ENCODE assay signal across 23 mouse cellular contexts in genomic region chr3:153339940-153340339, GRCm38 (mm10).
DNase-seq lines count a peak whose midpoint lies in the region; ATAC-seq lines count a peak whose summit lies in the region.
"Had no signal": no experiment of that assay in that cellular context is flagged by ENCODE, and none has a peak within 500 bp of the region (broad histone marks: within the 10 kb centered on the region; RNA-seq: fewer than 3 reads in every experiment).

No protein-coding gene starts in this region.

- H3K27ac ChIP-seq in heart, embryonic 10.5 days, result no peak overlapping the region
- H3K27ac ChIP-seq: embryonic facial prominence, embryonic 10.5 days; embryonic facial prominence, embryonic 12.5 days; forebrain, embryonic 12.5 days had no signal

- H3K27me3 ChIP-seq in heart, embryonic 10.5 days (ENCODE audit: insufficient read depth, poor library complexity, severe bottlenecking), result no peaks in the 10 kb centered on the region
- H3K27me3 ChIP-seq: CH12.LX; embryonic facial prominence, embryonic 12.5 days; forebrain, embryonic 12.5 days had no signal

- H3K9me3 ChIP-seq in heart, embryonic 10.5 days, result no peaks in the 10 kb centered on the region
- H3K9me3 ChIP-seq: embryonic facial prominence, embryonic 10.5 days; embryonic facial prominence, embryonic 12.5 days; forebrain, embryonic 12.5 days had no signal

- WGBS in heart, embryonic 10.5 days, result 66% methylated on average over 2 of the region's 2 CpGs

- no peaks in the 10 kb centered on the region for H3K36me3 ChIP-seq in heart, embryonic 10.5 days
- H3K36me3 ChIP-seq: embryonic facial prominence, embryonic 10.5 days; embryonic facial prominence, embryonic 12.5 days; forebrain, embryonic 12.5 days had no signal

- peak; percentile 52 for ATAC-seq in granulocyte monocyte progenitor cell, adult 5-6 weeks (replicated peaks; ENCODE audit: poor library complexity, severe bottlenecking)
- ATAC-seq: CD4-positive, CD25-positive, alpha-beta regulatory T cell, adult 4 months; forebrain, embryonic 14.5 days; forebrain, embryonic 16.5 days had no signal

- H3K4me3 ChIP-seq in heart, embryonic 10.5 days, result no peak overlapping the region
- H3K4me3 ChIP-seq: embryonic facial prominence, embryonic 10.5 days; embryonic facial prominence, embryonic 12.5 days; forebrain, embryonic 12.5 days had no signal

- peaks cover 7% of the 10 kb centered on the region; the same call in 1 of the 2 replicates for H3K4me1 ChIP-seq in heart, embryonic 10.5 days
- H3K4me1 ChIP-seq: embryonic facial prominence, embryonic 10.5 days; embryonic facial prominence, embryonic 12.5 days had no signal

- DNase-seq in heart, adult 11 months, result peak; percentile 8
- no peak for DNase-seq in heart, embryonic 10.5 days (ENCODE audit: low spot score)
- DNase-seq in MEL-GATA-1-ER (ENCODE audit: extremely low read depth, low read depth), result peak; percentile 29
- no peak for DNase-seq in spleen, postnatal 14 days (ENCODE audit: low spot score in 2 of 2)
- DNase-seq in adrenal gland, adult (ENCODE audit: inconsistent age in 2 of 2, low spot score in 1 of 2), result no peak
- DNase-seq in embryo, embryonic 11 days, result no peak
- DNase-seq: adrenal gland, adult 8-10 months; adrenal gland, postnatal 14 days; adrenal gland, postnatal 36 days; B cell, adult 2 months; cerebellum, adult 11-12 months; cerebellum, adult 2 months; cerebellum, adult 9-10 months; cerebellum, postnatal 10 days; cerebellum, postnatal 25 days had no signal

Comparison
In these comparisons a context has a peak if more than half of its experiments do, and no peak if none do; other contexts are left out.
1. DNase-seq: peak in heart, adult 11 months (single experiment) and MEL-GATA-1-ER (single experiment); none in heart, embryonic 10.5 days (single experiment), spleen, postnatal 14 days (0 of 2), adrenal gland, adult (0 of 2) and embryo, embryonic 11 days (single experiment).